In the genomic region with DNA sequence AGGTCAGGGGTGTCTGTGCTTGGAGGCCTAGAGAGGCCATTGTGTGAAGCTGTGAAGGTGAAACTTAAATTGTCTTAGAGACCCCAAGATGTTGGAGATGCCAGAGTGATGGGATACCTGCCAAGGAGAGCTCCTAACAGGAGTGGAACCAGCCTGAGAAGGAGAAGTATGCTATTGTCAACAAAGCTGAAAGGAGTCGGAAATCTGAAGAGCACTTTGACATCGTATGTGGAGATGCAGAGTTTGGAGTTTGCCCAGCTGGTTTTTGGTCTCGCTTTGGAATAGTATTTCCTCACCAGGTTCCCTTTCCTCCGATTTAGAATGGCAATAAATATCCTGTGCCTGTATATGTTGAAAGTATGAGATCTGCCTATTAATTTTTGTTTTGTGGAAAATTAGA, we compare ENCODE assay signal across 23 mouse cellular contexts. TPM values are rescaled to one million over a fixed set of nuclear protein-coding genes. Genes with fewer than 3 reads are reported as not detected.
DNase-seq lines count a peak whose midpoint lies in the region; ATAC-seq and TF ChIP-seq lines count a peak whose summit lies in the region.
"Had no signal": no experiment of that assay in that cellular context is flagged by ENCODE, and none has a peak within 500 bp of the region (broad histone marks: within the 10 kb centered on the region; RNA-seq: fewer than 3 reads in every experiment).

No protein-coding gene starts in this region.

- H3K4me3 ChIP-seq in lung, embryonic 14.5 days (ENCODE audit: low read depth, low read length) = no peak overlapping the region
- no peak overlapping the region for H3K4me3 ChIP-seq in lung, embryonic 16.5 days (ENCODE audit: low read length)
- H3K4me3 ChIP-seq in lung, postnatal 0 days (ENCODE audit: low read depth, low read length) = no peak overlapping the region
- H3K4me3 ChIP-seq: embryonic facial prominence, embryonic 13.5 days; embryonic facial prominence, embryonic 15.5 days; erythroblast, embryonic 14.5 days; forebrain, embryonic 10.5 days; forebrain, embryonic 12.5 days had no signal

- no peaks in the 10 kb centered on the region for H3K4me1 ChIP-seq in lung, embryonic 14.5 days (ENCODE audit: insufficient read depth)
- H3K4me1 ChIP-seq in lung, embryonic 16.5 days (replicated peaks; ENCODE audit: control insufficient read depth, insufficient read depth, low read length) = peaks cover 4% of the 10 kb centered on the region; the same call in 1 of the 2 replicates
- H3K4me1 ChIP-seq in lung, postnatal 0 days (ENCODE audit: insufficient read depth, low read depth, low read length) = no peaks in the 10 kb centered on the region
- H3K4me1 ChIP-seq: embryonic facial prominence, embryonic 13.5 days; embryonic facial prominence, embryonic 15.5 days; forebrain, embryonic 10.5 days; forebrain, embryonic 12.5 days had no signal

- no peaks in the 10 kb centered on the region for H3K36me3 ChIP-seq in lung, embryonic 14.5 days (ENCODE audit: insufficient read depth)
- no peaks in the 10 kb centered on the region for H3K36me3 ChIP-seq in lung, embryonic 16.5 days (ENCODE audit: control insufficient read depth, insufficient read depth, low read length)
- H3K36me3 ChIP-seq in lung, postnatal 0 days (ENCODE audit: insufficient read depth, low read length) = no peaks in the 10 kb centered on the region
- H3K36me3 ChIP-seq: embryonic facial prominence, embryonic 13.5 days; embryonic facial prominence, embryonic 15.5 days; forebrain, embryonic 10.5 days; forebrain, embryonic 12.5 days had no signal

- no peak overlapping the region for H3K9ac ChIP-seq in lung, embryonic 14.5 days
- no peak overlapping the region for H3K9ac ChIP-seq in lung, embryonic 16.5 days (ENCODE audit: low read length)
- H3K9ac ChIP-seq in lung, postnatal 0 days (replicated peaks; ENCODE audit: low read depth) = no peak overlapping the region
- H3K9ac ChIP-seq: embryonic facial prominence, embryonic 13.5 days; embryonic facial prominence, embryonic 15.5 days; forebrain, embryonic 12.5 days had no signal

- no peak overlapping the region for H3K27ac ChIP-seq in lung, embryonic 14.5 days (ENCODE audit: low read depth)
- 0 out of 2 replicates have a peak overlapping the region, but pooled peaks have one; percentile 17 for H3K27ac ChIP-seq in lung, embryonic 16.5 days (ENCODE audit: low read length)
- H3K27ac ChIP-seq in lung, postnatal 0 days (ENCODE audit: low read length) = no peak overlapping the region
- H3K27ac ChIP-seq: embryonic facial prominence, embryonic 13.5 days; embryonic facial prominence, embryonic 15.5 days; forebrain, embryonic 10.5 days; forebrain, embryonic 12.5 days had no signal

- WGBS in lung, embryonic 14.5 days = 59% methylated on average over 4 of the region's 4 CpGs
- 51% methylated on average over 4 of the region's 4 CpGs for WGBS in lung, embryonic 16.5 days
- WGBS in lung, postnatal 0 days = 48% methylated on average over 4 of the region's 4 CpGs

- no peak overlapping the region for H3K4me2 ChIP-seq in lung, embryonic 14.5 days
- H3K4me2 ChIP-seq in lung, embryonic 16.5 days (ENCODE audit: low read depth, low read length) = no peak overlapping the region
- no peak overlapping the region for H3K4me2 ChIP-seq in lung, postnatal 0 days (replicated peaks; ENCODE audit: low read depth, low read length)
- H3K4me2 ChIP-seq: embryonic facial prominence, embryonic 13.5 days; embryonic facial prominence, embryonic 15.5 days; forebrain, embryonic 12.5 days had no signal

- no peak for TF ChIP-seq CTCF in lung, embryonic 14.5 days (IDR thresholded peaks at IDR 0.05; ENCODE audit: low read depth)
- TF ChIP-seq CTCF in lung, postnatal 0 days (IDR thresholded peaks at IDR 0.05) = no peak

- no peak for TF ChIP-seq EP300 in lung, postnatal 0 days (IDR thresholded peaks at IDR 0.05)

- ATAC-seq in lung, embryonic 14.5 days (ENCODE audit: insufficient read depth) = 0 out of 2 replicates have a peak, but pooled peaks have one; percentile 52
- peak; percentile 79 for ATAC-seq in lung, embryonic 16.5 days (ENCODE audit: low read depth)
- ATAC-seq in lung, postnatal 0 days = peak; percentile 57
- ATAC-seq: forebrain, embryonic 14.5 days had no signal

- peak; percentile 48 for DNase-seq in lung, embryonic 14.5 days
- DNase-seq in lung, postnatal 14 days = no peak
- peak; percentile 45 for DNase-seq in lung, postnatal 0 days (ENCODE audit: low spot score)
- DNase-seq in lung, postnatal 36 days = peak; percentile 40
- DNase-seq in thymus, postnatal 25 days = no peak
- DNase-seq in heart, adult 9 months (ENCODE audit: low spot score in 2 of 2) = no peak
- DNase-seq: adrenal gland, adult 2 months; adrenal gland, postnatal 10 days; adrenal gland, postnatal 25 days; cerebellum, adult 11 months; cerebellum, adult 18-20 months; cerebellum, adult 8-10 months; cerebellum, adult 9-11 months; cerebellum, postnatal 14 days; cerebellum, postnatal 36 days; embryo, embryonic 11 days had no signal

- H3K27me3 ChIP-seq in lung, embryonic 14.5 days (ENCODE audit: insufficient read depth, low read length) = no peaks in the 10 kb centered on the region
- H3K27me3 ChIP-seq in lung, embryonic 16.5 days (ENCODE audit: control insufficient read depth, insufficient read depth, low read depth, low read length) = no peaks in the 10 kb centered on the region
- H3K27me3 ChIP-seq in lung, postnatal 0 days (replicated peaks; ENCODE audit: insufficient read depth, low read length) = no peaks in the 10 kb centered on the region
- H3K27me3 ChIP-seq: embryonic facial prominence, embryonic 13.5 days; embryonic facial prominence, embryonic 15.5 days; forebrain, embryonic 12.5 days had no signal

- no peaks in the 10 kb centered on the region for H3K9me3 ChIP-seq in lung, embryonic 14.5 days (ENCODE audit: low read depth, low read length)
- H3K9me3 ChIP-seq in lung, embryonic 16.5 days (ENCODE audit: control insufficient read depth, low read length) = no peaks in the 10 kb centered on the region
- H3K9me3 ChIP-seq in lung, postnatal 0 days (ENCODE audit: low read length) = no peaks in the 10 kb centered on the region
- H3K9me3 ChIP-seq: embryonic facial prominence, embryonic 13.5 days; embryonic facial prominence, embryonic 15.5 days; forebrain, embryonic 10.5 days; forebrain, embryonic 12.5 days had no signal

RNA-seq across cellular contexts. Expression of gene Serbp1, which starts 20.6 kb away (rescaled TPM):
- polyA plus RNA-seq in lung, embryonic 14.5 days (2014; fragmentation: Nextera tagmentation; extraction: Ambion mirVana) = 503 and 516 TPM in 2 replicates
- polyA plus RNA-seq in lung, embryonic 16.5 days (2015; fragmentation: Nextera tagmentation; extraction: Ambion mirVana) = 290 and 318 TPM in 2 replicates
- 175 and 194 TPM in 2 replicates for polyA plus RNA-seq in lung, postnatal 0 days (2015; fragmentation: Nextera tagmentation; extraction: Ambion mirVana)

Comparison
In these comparisons a context has a peak if more than half of its experiments do, and no peak if none do; other contexts are left out.
1. DNase-seq: peak in lung, embryonic 14.5 days (single experiment), lung, postnatal 0 days (single experiment) and lung, postnatal 36 days (single experiment); none in lung, postnatal 14 days (single experiment), thymus, postnatal 25 days (single experiment) and heart, adult 9 months (0 of 2).
2. Peak in every context shown above with its lines, with median percentiles within 50 percentile points of each other: ATAC-seq.